Mouse (Mus musculus): Measurements from ENCODE around the gene Zbed3.

DNA sequence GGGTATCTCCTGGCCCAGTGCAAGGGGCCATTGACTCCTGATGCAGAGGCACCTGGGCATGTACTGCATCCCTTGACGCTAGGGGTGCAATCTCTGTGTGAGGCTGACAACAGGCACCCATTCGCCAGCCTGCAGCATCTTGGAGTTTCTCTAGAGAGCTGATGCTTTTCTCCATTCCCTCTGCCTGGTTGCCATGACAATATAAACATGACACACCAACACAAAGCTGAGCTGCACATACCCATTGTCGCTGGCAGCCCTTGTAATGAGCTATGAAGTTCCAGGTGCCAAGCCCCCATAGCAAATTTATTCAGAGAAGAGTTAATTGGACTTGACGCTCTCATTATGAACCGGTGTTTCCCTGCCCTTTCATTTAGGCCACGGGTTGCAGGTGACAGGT is 11.4 kb upstream of the Zbed3 start:
- no peak for TF ChIP-seq CTCF (IDR thresholded peaks at IDR 0.05; ENCODE audit: low read depth)
- no peak for TF ChIP-seq EP300 (optimal IDR thresholded peaks at IDR 0.05)
